Mouse (Mus musculus) left cerebral cortex, postnatal 25 days (tissue): ENCODE measurements at regions not wholly inside any gene's neighbourhood (a gene's known extent, or its start where the extent isn't known, plus 50 kb on each side); places are given as distances from the start of the nearest gene placed in this dataset.

Source experiments
- DNase-seq, 2 experiments: peaks; one replicate each; pipeline ENCODE4 v3.0.0; 2022; ENCODE audit warnings: low spot score in 2 of 2, mixed read lengths in 1 of 2
- intact Hi-C: fragments of 180-260 bp; cut with DNase I; formaldehyde crosslinking; loops from one replicate; pipeline ENCODE4 v1.15.1; 2025

DNA sequence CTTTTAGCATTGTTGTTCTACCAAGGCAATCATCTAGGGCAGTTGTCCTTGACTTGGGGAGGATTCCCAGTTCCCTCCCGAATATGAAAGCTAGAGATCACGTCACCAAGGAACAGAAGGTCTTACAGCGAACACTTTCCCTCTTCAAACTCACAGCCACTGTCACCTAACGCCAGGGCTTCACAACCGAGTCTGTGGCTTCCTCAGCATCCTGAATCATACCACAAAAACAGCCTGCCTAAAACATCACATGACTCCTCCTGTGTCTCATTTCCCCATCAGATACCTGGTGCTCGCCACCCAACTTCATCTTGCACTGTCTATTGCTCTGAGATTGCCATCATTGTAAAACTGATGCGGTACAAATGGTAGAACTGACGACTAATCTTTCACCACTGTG, 186.5 kb downstream of the Kdr start:
- intact Hi-C loops = no loop called here
- DNase-seq = no peak

DNA sequence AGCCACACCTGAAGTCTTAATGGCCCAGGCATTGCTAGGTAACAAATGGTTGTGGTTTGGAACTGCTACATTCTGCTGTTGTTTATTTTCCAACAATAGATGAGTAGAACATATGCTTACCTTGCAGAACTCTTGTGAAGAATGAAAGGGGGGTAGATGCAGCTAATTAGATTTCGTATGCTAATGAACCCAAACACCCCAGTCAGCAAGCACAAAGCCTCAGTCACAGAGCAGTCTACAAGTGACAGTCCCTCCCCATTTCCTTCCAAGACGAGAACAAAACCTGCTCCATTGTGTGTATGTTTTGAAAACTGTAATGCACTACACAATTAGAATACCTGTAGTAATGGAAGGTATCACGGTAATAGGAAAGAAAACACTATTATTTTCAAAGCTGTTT, 190.2 kb downstream of the Kdr start:
- intact Hi-C loops = no loop called here
- DNase-seq = no peak

DNA sequence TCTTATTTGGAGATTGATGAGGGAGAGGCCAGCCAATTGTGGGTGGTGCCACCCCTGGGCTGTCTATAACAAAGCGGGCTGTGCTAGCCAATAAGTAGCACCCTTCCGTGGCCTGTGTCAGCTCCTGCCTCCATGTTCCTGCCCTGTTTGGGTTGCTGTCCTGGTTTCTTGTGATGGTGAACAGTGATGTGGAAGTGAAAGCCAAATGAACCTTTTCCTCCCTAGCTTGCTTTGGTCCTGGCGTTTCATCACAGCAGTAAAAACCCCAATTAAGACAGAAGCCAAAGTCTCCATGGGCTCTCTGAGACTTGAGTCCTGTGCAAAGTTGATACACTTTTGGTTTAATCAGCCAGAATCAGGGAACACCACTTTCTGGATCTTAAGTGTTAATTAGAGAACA, 192.1 kb downstream of the Kdr start:
- intact Hi-C loops = no loop called here

DNA sequence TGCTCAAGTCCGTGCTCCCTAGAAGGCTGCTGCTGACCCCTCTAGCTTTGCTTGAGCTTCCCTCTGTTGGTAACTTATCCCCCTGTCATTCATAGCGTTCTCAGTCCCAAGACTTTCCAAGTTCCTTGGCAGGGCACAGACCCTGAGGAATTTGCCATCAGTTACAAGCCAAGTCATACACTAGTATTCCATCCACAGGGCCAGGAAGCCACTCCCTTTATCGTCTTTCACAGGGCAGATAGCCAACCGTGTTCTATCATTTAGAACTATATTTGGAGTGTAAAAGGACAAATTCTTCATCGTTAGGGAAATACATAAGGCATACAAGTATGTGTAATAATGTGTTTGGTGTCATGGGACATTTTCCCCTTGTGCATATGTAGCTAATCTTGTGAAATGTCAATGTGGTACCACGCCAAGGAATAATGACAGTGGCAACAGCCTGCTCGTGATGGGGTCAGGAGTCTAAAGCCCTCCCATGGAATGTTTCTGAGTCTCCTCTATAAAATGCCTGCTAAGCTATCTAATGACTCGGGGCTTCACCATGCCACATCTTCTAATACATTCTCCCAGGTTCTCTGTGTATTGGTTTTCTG, 193.2 kb downstream of the Kdr start:
- DNase-seq = no peak
- intact Hi-C loops = no loop called here

More for the DNA sequence above, 192.1 kb downstream of the Kdr start:
- no peak for DNase-seq

DNA sequence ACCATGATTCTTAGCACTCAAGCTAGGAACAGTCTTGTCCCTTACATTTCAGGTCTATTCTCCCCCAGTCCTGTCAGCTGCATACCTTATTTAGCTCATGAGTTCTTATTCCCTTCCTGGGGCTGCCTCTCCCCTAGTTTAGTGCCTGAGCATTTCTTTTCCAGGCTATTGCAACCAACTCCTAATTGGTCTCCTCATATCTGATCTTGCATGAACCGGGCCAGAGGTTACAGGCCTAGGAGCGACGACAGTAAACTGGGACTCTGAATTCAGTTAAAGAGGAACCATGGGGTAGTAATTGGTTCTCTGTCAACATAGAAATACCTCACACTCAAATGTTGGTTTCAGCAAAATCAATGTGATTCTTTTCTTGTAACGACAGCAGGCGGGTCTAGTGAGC, 195.9 kb downstream of the Kit start:
- intact Hi-C loops = no loop called here
- no peak for DNase-seq

DNA sequence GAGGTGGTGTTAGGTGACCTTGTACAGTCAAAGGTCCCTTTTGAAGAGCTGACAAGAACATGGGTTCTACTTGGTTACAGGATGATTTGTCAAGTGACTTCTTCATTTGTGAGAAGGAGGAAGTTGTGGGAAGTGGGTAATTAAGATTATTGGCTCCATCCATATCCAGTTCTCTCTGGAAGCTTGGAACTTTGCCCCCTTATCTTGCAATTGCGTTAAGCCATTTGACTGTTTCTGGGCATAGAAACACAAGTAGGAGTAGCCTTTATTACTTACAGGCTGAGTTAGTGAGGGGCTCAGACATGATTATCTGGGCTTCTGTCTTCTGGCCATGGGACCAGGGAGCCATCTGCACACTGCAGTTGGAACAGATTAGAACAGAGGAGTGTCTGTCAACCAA, 192.5 kb downstream of the Kit start:
- no peak for DNase-seq
- intact Hi-C loops = no loop called here

DNA sequence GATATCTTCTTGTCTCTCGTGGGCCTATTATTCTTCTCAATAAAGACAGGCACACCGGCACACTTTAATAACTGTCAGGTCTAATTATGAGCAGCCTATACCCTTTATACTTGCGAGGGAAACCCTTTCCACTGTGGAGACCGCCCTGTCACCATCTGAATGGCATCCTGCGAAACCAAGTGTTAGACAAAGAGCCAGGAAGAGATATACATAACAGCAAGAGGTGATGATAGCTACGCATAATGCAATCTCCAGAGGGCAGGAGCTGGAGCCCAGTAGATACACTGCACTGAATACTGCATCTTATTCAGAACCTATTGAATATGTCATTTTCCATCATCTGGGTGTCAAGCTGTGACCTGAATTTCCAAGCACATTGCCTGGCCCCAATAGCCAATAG, 187.7 kb downstream of the Kit start:
- DNase-seq = no peak
- intact Hi-C loops = no loop called here

DNA sequence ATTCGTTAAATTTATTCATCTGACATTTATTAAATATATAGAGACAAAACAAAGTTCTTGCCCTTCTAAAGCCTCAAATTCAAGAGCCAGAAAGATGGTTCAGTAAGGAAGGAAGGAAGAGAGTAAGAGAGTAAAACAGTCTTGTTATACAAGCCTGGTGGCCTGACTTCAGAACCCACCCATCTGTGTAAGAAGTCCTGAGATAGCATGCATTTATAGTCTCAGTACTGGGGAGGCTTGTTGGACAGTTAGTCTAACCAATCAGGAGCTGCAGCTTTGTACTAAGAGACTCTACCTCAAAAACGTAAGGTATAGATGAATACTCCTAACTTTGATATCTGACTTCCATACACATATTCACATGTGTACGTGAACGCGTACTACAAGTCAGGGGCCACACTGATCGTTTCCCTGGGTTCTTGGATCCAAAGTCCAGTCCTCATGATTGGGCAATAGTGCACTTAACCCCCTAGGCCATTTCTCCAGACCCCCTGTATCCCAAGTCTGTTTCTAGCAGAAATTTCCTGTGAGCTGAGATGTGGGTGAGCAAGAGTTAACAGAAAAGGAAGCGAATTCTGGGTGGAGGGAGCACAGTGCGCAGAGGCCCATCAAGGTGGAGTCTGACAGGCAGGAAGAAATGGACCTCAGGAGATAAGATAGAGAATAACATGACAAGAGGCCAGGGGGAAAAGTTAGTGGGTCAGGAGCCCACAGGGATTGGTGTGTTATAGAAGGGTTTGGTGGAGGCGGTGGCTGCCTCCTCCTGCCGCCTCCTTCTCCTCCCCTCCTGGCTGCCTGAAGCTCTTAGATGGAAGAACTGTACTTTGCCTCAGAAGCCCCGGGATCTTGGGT, 187.0 kb downstream of the Kit start:
- DNase-seq = no peak
- intact Hi-C loops = no loop called here

DNA sequence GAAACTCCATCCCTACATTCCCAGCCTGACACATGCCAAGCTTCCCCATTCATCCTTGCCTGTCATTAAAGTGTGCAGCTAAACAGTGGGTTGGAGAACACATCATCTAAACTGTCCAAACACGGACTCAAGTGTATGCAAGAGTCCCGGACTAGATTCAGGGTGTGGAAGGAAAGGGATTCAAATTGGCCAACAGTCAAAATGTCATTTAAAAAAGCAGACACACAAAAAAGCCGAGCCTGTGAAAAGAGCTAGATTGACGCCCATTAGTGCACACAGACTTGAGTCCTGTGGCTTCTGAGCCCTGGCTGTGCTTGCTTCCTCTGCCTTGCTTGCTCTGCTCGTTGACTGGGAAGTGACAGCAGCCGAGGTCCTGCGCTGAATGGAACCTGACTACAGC, 181.5 kb downstream of the Kit start:
- intact Hi-C loops = no loop called here
- no peak for DNase-seq

DNA sequence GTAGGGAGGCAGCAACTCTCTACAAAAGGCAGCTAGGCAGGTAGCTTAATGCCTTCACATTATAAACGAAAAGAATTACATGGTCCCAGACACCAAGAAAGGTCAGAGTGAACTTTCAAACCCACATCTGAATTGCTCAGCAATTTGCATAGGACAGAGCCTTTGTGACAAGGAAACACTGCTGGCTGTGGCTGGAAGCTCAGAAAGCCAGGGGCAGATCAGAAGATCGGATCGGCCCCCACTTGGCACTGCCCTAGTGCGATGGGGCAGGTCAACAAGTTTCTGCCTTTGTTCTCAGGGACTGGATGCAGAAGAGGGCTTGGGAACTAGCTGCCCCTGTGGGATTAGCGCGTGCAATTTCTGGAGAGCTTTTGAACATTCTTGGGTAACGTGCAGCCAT, 179.6 kb downstream of the Kit start:
- DNase-seq = no peak
- intact Hi-C loops = no loop called here

DNA sequence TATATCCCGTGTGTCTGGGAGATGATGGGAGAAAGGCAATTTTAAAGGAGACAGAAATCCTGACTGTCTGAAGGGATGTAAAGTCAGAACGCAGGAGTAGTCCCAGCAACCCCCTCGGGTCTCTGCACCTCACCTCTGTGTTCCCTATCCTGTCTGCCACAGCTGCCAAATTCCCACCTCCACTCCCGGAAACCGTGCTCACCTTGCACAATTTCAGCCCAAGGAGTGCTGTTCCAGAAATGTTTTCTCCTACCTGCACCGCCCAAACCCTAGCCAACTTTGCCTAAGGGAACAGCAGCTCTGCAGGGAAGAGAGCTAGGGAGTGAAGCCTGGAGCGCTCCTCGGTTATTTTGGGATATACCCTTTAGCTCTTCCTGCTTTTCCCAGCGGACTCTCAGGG, 170.6 kb downstream of the Kit start:
- intact Hi-C loops = no loop called here
- no peak for DNase-seq

DNA sequence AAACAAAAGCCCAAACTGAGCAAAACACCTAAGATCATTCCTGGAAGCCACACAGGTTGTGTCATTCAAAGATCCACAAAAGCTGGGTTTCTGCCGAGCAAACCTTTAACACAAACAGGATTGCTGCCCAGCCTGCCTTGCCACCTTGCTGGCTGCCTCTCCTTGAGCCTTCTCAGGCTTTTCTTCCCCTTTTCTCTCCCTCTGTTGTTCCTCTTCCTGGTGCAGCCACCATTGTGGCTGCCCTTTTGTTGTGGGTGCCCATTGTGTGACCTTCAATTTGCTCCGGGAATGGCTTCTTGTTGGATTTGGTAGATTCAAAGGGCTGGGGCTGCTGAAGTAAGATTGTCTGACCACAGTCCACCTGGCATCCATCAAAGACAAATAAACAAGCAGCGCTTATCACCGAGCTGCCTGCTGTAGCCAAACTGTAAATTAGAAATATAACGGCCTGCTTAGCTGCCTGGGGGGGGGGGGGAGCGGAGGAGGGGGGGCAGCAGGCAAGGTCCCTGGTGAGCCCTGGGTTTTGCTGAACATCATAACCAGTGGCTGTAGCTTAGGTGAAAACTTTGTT, 169.8 kb downstream of the Kit start:
- intact Hi-C loops = no loop called here

DNA sequence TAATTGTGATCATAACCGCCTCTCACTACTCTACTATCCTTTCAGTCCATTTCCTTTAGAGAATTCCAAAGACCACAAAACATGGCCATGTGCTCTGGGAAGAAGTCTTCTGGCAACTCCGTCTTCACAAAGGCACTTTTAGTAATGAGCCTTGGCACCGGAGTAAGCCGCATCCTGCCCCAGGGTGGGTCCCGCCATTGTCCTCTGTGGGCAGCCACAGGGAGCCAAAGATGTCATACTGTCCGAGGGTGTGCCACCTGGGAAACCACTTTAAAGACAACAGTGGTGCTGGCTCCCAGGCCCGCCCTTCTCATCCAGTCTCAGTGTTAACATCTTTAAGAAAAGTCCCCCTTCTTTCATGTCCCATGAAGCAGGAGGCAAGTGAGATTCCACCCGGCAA, 164.6 kb downstream of the Kit start:
- intact Hi-C loops = no loop called here

More for the DNA sequence above, 169.8 kb downstream of the Kit start:
- DNase-seq = no peak

DNA sequence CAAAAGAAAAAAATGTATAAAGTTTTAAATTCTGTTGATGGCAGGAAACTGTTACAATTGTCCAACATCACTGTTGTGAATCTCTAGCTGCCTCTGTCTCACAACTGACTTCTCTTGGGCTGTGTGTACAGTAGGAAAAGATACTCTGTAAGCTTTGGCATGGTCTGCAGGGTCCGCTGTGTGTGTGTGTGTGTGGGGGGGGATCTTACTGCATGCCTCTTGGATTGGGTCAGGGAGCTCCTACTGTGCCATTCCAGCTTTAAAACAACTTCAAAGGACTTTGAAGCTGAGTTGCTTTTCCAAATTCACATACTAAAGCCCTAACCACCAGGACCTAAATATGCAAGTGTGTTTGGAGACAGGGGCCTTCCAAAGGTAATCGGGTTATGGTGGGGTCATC, 163.7 kb downstream of the Kit start:
- no peak for DNase-seq
- intact Hi-C loops = no loop called here

More for the DNA sequence above, 164.6 kb downstream of the Kit start:
- no peak for DNase-seq

DNA sequence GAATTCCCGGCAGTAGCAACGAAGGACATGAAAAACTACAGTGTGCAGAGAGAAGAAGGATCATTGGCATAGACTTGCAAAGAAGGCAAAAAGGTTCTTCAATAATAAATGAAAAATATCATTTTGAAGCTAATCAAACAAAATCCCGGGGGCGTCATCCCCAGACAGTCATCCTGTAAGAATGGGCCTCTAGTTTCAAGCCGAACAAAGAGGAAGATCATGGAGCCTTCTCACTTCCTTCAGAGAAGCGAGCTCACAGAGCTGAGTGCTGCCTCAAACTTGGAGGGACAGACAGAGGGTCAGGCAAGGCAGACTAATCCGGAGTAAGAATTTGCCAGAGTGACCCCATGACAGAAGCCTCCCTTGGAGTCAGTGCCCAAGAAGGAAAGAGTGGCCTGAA, 163.0 kb downstream of the Kit start:
- intact Hi-C loops = no loop called here
- no peak for DNase-seq

DNA sequence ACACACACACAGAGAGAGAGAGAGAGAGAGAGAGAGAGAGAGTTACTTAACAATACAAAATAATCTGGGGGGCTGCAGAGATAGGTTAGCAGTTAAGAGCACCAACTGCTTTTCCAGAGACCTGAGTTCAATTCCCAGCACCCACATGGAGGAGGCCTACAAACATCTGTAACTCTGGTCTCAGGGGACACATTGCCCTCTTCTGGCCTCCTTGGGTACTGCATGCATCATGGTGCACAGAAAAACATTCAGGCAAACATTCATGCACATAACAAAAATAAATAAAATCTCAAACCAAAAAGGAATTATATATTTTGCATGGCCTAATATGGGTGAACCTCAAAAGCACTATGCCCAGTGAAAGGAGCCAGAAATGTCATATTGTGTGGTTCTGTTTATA, 161.6 kb downstream of the Kit start:
- DNase-seq = no peak
- intact Hi-C loops = no loop called here

DNA sequence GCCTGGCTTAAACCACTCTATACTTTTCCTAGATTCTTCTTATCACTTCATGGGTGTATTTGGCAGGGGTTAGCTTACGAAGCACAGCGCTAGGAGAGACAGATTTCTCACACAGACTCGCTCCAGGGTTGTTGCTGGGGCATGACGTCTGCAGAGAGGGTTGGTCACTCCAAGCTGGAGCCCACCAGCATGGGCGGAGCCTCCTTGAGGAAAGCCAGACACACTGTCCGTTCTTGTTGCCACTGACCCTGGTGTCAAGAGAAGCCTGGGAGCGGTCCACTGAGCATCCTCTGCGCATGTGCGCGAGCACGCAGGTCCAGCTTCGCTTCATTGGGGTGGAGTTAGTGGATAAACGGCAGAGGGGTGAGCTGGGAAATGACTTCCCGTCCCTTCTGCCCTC, 159.8 kb downstream of the Kit start:
- no peak for DNase-seq
- intact Hi-C loops = no loop called here

DNA sequence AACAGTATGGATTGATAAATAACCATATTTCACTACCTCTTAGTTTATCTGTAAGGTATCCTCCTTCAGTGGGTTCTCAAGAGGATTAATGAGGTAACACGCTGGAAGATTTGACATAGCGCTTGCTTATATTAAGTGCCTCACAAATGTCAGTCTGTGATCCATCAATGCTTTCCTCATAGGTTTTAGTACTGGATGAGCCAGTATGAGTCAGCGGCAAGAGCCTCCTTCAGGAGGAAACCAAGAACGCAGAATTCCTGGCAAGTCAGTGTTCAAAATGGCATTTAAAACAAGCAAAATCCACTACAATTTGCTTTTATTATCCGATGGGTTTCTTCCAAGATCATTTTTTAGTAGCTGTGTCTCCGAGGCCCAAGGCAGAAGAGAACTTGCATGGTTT, 159.3 kb downstream of the Kit start:
- no peak for DNase-seq
- intact Hi-C loops = no loop called here

DNA sequence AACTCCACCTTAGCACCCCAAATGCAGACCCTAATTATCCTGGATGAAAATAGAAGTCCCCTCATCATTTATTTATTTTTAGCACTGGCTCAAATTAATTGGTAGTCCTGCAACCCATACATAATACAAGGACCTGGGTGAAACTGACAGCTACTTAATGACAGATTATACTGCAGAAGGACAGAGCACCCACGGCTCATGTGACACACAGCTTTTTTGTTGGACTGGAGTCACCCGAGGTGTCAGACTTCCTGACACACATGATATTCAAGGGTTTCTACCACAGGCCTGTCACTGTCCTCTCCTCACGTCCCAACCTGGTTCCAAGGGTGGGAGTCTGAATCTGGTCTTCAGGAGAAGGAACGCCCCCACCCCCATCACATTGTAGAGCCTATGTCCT, 156.5 kb downstream of the Kit start:
- intact Hi-C loops = no loop called here

DNA sequence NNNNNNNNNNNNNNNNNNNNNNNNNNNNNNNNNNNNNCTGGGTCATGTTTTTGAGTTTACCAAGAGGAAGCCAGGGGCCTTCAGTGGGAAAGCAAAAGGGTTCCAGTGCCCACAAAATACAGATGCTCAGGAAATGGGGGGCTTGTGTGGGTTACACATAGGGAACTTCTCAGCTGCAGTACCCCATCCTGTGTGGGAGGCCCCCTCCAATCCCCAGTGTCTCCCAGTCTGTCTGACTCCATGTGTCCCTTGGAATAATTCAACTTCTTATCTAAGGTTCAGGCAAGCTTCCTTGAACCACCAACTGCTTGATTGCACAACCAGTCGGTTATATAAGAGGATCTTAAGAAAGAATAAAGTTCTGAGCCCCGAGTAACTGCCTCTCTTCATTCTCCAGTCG, 156.0 kb downstream of the Kit start:
- DNase-seq = no peak

More for the DNA sequence above, 156.5 kb downstream of the Kit start:
- DNase-seq = no peak

DNA sequence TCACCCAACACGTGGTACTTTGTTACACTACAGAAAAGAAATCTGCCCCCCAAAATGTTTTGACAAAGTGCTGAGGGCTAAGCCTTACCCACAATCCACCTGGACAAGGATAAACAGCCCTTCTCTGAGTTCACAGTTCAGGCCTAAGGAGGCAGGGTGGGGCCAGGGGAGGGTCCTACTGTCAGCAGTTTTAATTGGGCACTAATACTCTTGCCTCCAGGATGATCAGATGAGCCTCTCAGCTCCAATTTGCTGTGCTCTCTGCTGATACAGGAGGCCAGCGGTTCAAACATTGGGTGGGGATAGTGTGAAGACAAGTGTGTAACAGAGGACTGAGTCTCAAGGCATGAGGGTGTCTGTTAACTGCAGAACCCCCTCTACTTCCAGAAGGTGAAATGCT, 146.6 kb downstream of the Kit start:
- intact Hi-C loops = no loop called here
- no peak for DNase-seq

More for the DNA sequence above, 156.0 kb downstream of the Kit start:
- intact Hi-C loops = no loop called here
